ENCODE assay signal across 7 mouse cellular contexts in genomic region chr12:112449828-112450180, GRCm38 (mm10). TPM values are rescaled to one million over a fixed set of nuclear protein-coding genes. Genes with fewer than 3 reads are reported as not detected.
DNase-seq lines count a peak whose midpoint lies in the region; ATAC-seq lines count a peak whose summit lies in the region.

No protein-coding gene starts in this region.

- ATAC-seq in neural tube, embryonic 13.5 days (ENCODE audit: low read depth): no peak
- ATAC-seq in heart, embryonic 16.5 days (replicated peaks; ENCODE audit: extremely low read depth, insufficient read depth, low FRiP score): peak; percentile 69

- peak overlapping the region; percentile 31; the same call in 1 of the 2 replicates for H3K9ac ChIP-seq in neural tube, embryonic 13.5 days
- no peak overlapping the region for H3K9ac ChIP-seq in heart, embryonic 16.5 days (ENCODE audit: low read length)

- peak overlapping the region; percentile 56 for H3K27ac ChIP-seq in neural tube, embryonic 13.5 days (replicated peaks)
- H3K27ac ChIP-seq in heart, embryonic 16.5 days (ENCODE audit: low read length): peak overlapping the region; percentile 85

- whole genome bisulfite sequencing in neural tube, embryonic 13.5 days: 72% methylated on average over 8 of the region's 8 CpGs
- 63% methylated on average over 8 of the region's 8 CpGs for WGBS in heart, embryonic 16.5 days

- peaks cover 11% of the 10 kb centered on the region; the same call in 1 of the 2 replicates for H3K27me3 ChIP-seq in neural tube, embryonic 13.5 days
- H3K27me3 ChIP-seq in heart, embryonic 16.5 days (ENCODE audit: control insufficient read depth, insufficient read depth, low read length): no peaks in the 10 kb centered on the region

- no peak for DNase-seq in neural tube, embryonic 10.5 days (ENCODE audit: extremely low spot score, low spot score)
- DNase-seq in lung, postnatal 36 days: peak; percentile 51
- no peak for DNase-seq in spleen, adult 18-20 months
- DNase-seq in left cerebral cortex, postnatal 14 days (ENCODE audit: low spot score in 2 of 2): no peak
- no peak for DNase-seq in adrenal gland, adult (ENCODE audit: inconsistent age in 2 of 2, low spot score in 1 of 2)

- H3K9me3 ChIP-seq in neural tube, embryonic 13.5 days: peaks cover 9% of the 10 kb centered on the region
- peaks cover 22% of the 10 kb centered on the region for H3K9me3 ChIP-seq in heart, embryonic 16.5 days (replicated peaks; ENCODE audit: control insufficient read depth, low read length)

- intact Hi-C loops in left cerebral cortex, postnatal 14 days (cut with DNase I): loop anchor here (5.0 kb wide), 1 partner anchor 303 kb away; the partner anchor contains the start of gene Kif26a

- no peak overlapping the region for H3K4me3 ChIP-seq in neural tube, embryonic 13.5 days
- no peak overlapping the region for H3K4me3 ChIP-seq in heart, embryonic 16.5 days (ENCODE audit: low read length)

- H3K4me2 ChIP-seq in neural tube, embryonic 13.5 days: no peak overlapping the region
- H3K4me2 ChIP-seq in heart, embryonic 16.5 days (ENCODE audit: low read depth, low read length): no peak overlapping the region

- no peaks in the 10 kb centered on the region for H3K36me3 ChIP-seq in neural tube, embryonic 13.5 days
- H3K36me3 ChIP-seq in heart, embryonic 16.5 days (ENCODE audit: control insufficient read depth, insufficient read depth): no peaks in the 10 kb centered on the region

- H3K4me1 ChIP-seq in neural tube, embryonic 13.5 days (replicated peaks): peaks cover 19% of the 10 kb centered on the region
- no peaks in the 10 kb centered on the region for H3K4me1 ChIP-seq in heart, embryonic 16.5 days (ENCODE audit: control insufficient read depth, insufficient read depth, low read length)

RNA-seq across cellular contexts. Expression of gene A530016L24Rik, which starts 39.4 kb away (rescaled TPM):
- 0.27 and 0.30 TPM in 2 replicates for polyA plus RNA-seq in neural tube, embryonic 13.5 days (2015; fragmentation: Nextera tagmentation; extraction: Ambion mirVana)
- 4.8 and 7.0 TPM in 2 replicates for polyA plus RNA-seq in heart, embryonic 16.5 days (2015; fragmentation: Nextera tagmentation; extraction: Ambion mirVana)
- total RNA-seq in left cerebral cortex, postnatal 14 days (2021): under 1 TPM; 0.33 to 0.44 TPM
